Mouse (Mus musculus): Measurements from ENCODE around the gene Adamts6.

The Adamts6 gene

GRCm38 (mm10) chr13:104468061-104468460, 180.4 kb downstream of the Adamts6 start:
- DNase-seq: no peak

- no peak for DNase-seq
These were observed 188.8 kb downstream of the Adamts6 start for GRCm38 (mm10) chr13:104476285-104476956.

GRCm38 (mm10) chr13:104482426-104483089, 194.9 kb downstream of the Adamts6 start:
- no peak for DNase-seq

GRCm38 (mm10) chr13:104483111-104483722, 195.6 kb downstream of the Adamts6 start:
- no peak for DNase-seq

- no peak for DNase-seq
These were observed 203.6 kb downstream of the Adamts6 start for GRCm38 (mm10) chr13:104491046-104491811.

GRCm38 (mm10) chr13:104493466-104493993, 205.9 kb downstream of the Adamts6 start:
- no peak for DNase-seq

- DNase-seq: no peak
These were observed 206.7 kb downstream of the Adamts6 start for GRCm38 (mm10) chr13:104494200-104494873.

- DNase-seq: no peak
These were observed 210.0 kb downstream of the Adamts6 start for GRCm38 (mm10) chr13:104497592-104497991.

GRCm38 (mm10) chr13:104498669-104499068, 211.0 kb downstream of the Adamts6 start:
- DNase-seq: no peak

- no peak for DNase-seq
These were observed 211.7 kb downstream of the Adamts6 start for GRCm38 (mm10) chr13:104499116-104500040.

GRCm38 (mm10) chr13:104502406-104502805, 214.8 kb downstream of the Adamts6 start:
- no peak for DNase-seq

GRCm38 (mm10) chr13:104504043-104504442, 216.4 kb downstream of the Adamts6 start:
- no peak for DNase-seq

GRCm38 (mm10) chr13:104506165-104506875, 218.7 kb downstream of the Adamts6 start:
- no peak for DNase-seq

- DNase-seq: no peak
These were observed 220.0 kb downstream of the Adamts6 start for GRCm38 (mm10) chr13:104507671-104508070.

GRCm38 (mm10) chr13:104509561-104510493, 222.2 kb downstream of the Adamts6 start:
- DNase-seq: no peak

GRCm38 (mm10) chr13:104510766-104511165, 223.1 kb downstream of the Adamts6 start:
- no peak for DNase-seq

GRCm38 (mm10) chr13:104515054-104515453, 227.4 kb downstream of the Adamts6 start:
- DNase-seq: no peak

- DNase-seq: no peak
These were observed 228.5 kb downstream of the Adamts6 start for GRCm38 (mm10) chr13:104516146-104516545.

- DNase-seq: no peak
These were observed 229.2 kb downstream of the Adamts6 start for GRCm38 (mm10) chr13:104516766-104517364.
